Mouse (Mus musculus) kidney, embryonic 16.5 days (tissue): ENCODE measurements around the gene Bcas3. TPM values are rescaled to one million over a fixed set of nuclear protein-coding genes. Genes with fewer than 3 reads are reported as not detected.
A peak's percentile ranks its signal among the peaks of the same experiment; 100 is the strongest.

Experiments used
- ATAC-seq: fragments of 200-750 bp; cut with Nextera tagmentation; 2 replicates; pipeline ENCODE4 v1.8.0; 2017; ENCODE audit warnings: moderate TSS enrichment; ENCODE audit not compliant: low FRiP score, low TSS enrichment
- H3K27ac ChIP-seq: fragments of 300-500 bp; sonication (generic); 2 replicates; pipeline ENCODE4 v1.5.1; 2014; ENCODE audit warnings: low read length
- H3K27me3 ChIP-seq: fragments of 300-500 bp; sonication (generic); 2 replicates; pipeline ENCODE4 v1.6.1; 2014; ENCODE audit warnings: low read length, control low read depth, mixed read lengths; ENCODE audit not compliant: insufficient read depth
- H3K36me3 ChIP-seq: fragments of 300-500 bp; sonication (generic); 2 replicates; pipeline ENCODE4 v1.6.1; 2014; ENCODE audit warnings: low read length, control low read depth, mixed read lengths; ENCODE audit not compliant: insufficient read depth
- H3K4me1 ChIP-seq: fragments of 300-500 bp; sonication (generic); 2 replicates; pipeline ENCODE4 v1.6.1; 2014; ENCODE audit warnings: low read length, control low read depth, mixed read lengths; ENCODE audit not compliant: insufficient read depth
- H3K4me2 ChIP-seq: fragments of 300-500 bp; sonication (generic); replicated peaks from 2 replicates; pipeline ENCODE4 v1.6.1; 2014; ENCODE audit warnings: low read depth, low read length
- H3K4me3 ChIP-seq: fragments of 300-500 bp; sonication (generic); 2 replicates; pipeline ENCODE4 v1.5.1; 2014; ENCODE audit warnings: mild to moderate bottlenecking, low read length
- H3K9ac ChIP-seq: fragments of 300-500 bp; sonication (generic); replicated peaks from 2 replicates; pipeline ENCODE4 v1.6.1; 2014; ENCODE audit warnings: low read length
- H3K9me3 ChIP-seq: fragments of 300-500 bp; sonication (generic); 2 replicates; pipeline ENCODE4 v1.6.1; 2016; ENCODE audit warnings: low read length, control low read depth
- WGBS: fragments of 180-500 bp; shearing (Covaris S2); extraction: QIAGEN DNeasy Blood & Tissue Kit; methylation state at CpG from one replicate; pipeline ENCODE4 v1.1.7; 2014; 5-methylcytosine and 5-hydroxymethylcytosine counted together
- polyA plus RNA-seq: library from polyadenylated mRNA; unstranded; fragments of >200 nt; fragmentation: Nextera tagmentation; extraction: Ambion mirVana; gene quantifications from 2 replicates; pipeline ENCODE4 v1.2.1, GENCODE M21; 2015

The Bcas3 gene
- polyA plus RNA-seq, 1 experiment from 2014 or later: 34.7 TPM

- Histone ChIP-seq H3K27me3 (peaks cover 15% of the 10 kb centered on the region), H3K9me3 (no peaks in the 10 kb centered on the region), H3K4me2 (no peak overlapping the region), H3K27ac (no peak overlapping the region), H3K9ac (no peak overlapping the region), H3K4me1 (no peaks in the 10 kb centered on the region), H3K4me3 (no peak overlapping the region), H3K36me3 (no peaks in the 10 kb centered on the region)
- WGBS: 55% methylated on average over 4 of the region's 4 CpGs
- ATAC-seq: no peak
Observed at GRCm38 (mm10) chr11:85657471-85657870, 304.5 kb downstream of the Bcas3 start.

- H3K36me3 ChIP-seq: no peaks in the 10 kb centered on the region
- peaks cover 6% of the 10 kb centered on the region for H3K4me1 ChIP-seq
- no peak overlapping the region for H3K27ac ChIP-seq
- no peak overlapping the region for H3K4me3 ChIP-seq
- no peak for ATAC-seq
- no peak overlapping the region for H3K9ac ChIP-seq
- H3K4me2 ChIP-seq: no peak overlapping the region
- H3K27me3 ChIP-seq: peaks cover 7% of the 10 kb centered on the region; the same call in 1 of the 2 replicates
- WGBS: 87% methylated on average over 4 of the region's 4 CpGs
- no peaks in the 10 kb centered on the region for H3K9me3 ChIP-seq
Observed at GRCm38 (mm10) chr11:85660304-85660703, 307.3 kb downstream of the Bcas3 start.

GRCm38 (mm10) chr11:85667176-85667575 is 314.2 kb downstream of the Bcas3 start:
- H3K27me3 ChIP-seq: peaks cover 3% of the 10 kb centered on the region; the same call in 1 of the 2 replicates
- peak overlapping the region; percentile 62; the same call in 1 of the 2 replicates for H3K27ac ChIP-seq
- no peaks in the 10 kb centered on the region for H3K9me3 ChIP-seq
- no peak for ATAC-seq
- peaks cover 16% of the 10 kb centered on the region for H3K4me1 ChIP-seq
- 45% methylated on average over 7 of the region's 7 CpGs for WGBS
- no peak overlapping the region for H3K4me3 ChIP-seq
- no peaks in the 10 kb centered on the region for H3K36me3 ChIP-seq
- H3K9ac ChIP-seq: no peak overlapping the region
- H3K4me2 ChIP-seq: no peak overlapping the region; the same call in 1 of the 2 replicates

- no peak overlapping the region for H3K9ac ChIP-seq
Observed at GRCm38 (mm10) chr11:85667741-85668140, 314.8 kb downstream of the Bcas3 start.

GRCm38 (mm10) chr11:85672881-85673475 is 320.0 kb downstream of the Bcas3 start:
- peaks cover 3% of the 10 kb centered on the region; the same call in 1 of the 2 replicates for H3K27me3 ChIP-seq
- H3K36me3 ChIP-seq: no peaks in the 10 kb centered on the region
- no peak overlapping the region for H3K4me3 ChIP-seq
- H3K4me1 ChIP-seq: peaks cover 10% of the 10 kb centered on the region
- ATAC-seq: no peak
- no peak overlapping the region for H3K9ac ChIP-seq
- 86% methylated on average over 10 of the region's 10 CpGs for WGBS
- H3K4me2 ChIP-seq: no peak overlapping the region
- no peaks in the 10 kb centered on the region for H3K9me3 ChIP-seq
- H3K27ac ChIP-seq: no peak overlapping the region

More at GRCm38 (mm10) chr11:85667741-85668140, 314.8 kb downstream of the Bcas3 start:
- Histone ChIP-seq H3K4me2 (peak overlapping the region; percentile 24), H3K27me3 (peaks cover 3% of the 10 kb centered on the region; the same call in 1 of the 2 replicates), H3K4me1 (peaks cover 16% of the 10 kb centered on the region), H3K36me3 (no peaks in the 10 kb centered on the region), H3K27ac (peak overlapping the region; percentile 62; the same call in 1 of the 2 replicates), H3K4me3 (no peak overlapping the region), H3K9me3 (no peaks in the 10 kb centered on the region)
- 48% methylated on average over 9 of the region's 9 CpGs for WGBS
- no peak for ATAC-seq

- no peak overlapping the region for H3K4me2 ChIP-seq
- H3K4me1 ChIP-seq: peaks cover 17% of the 10 kb centered on the region
- 18% methylated on average over 4 of the region's 4 CpGs for WGBS
- peak overlapping the region; percentile 85 for H3K27ac ChIP-seq
- peak; percentile 67 for ATAC-seq
- H3K4me3 ChIP-seq: no peak overlapping the region
- H3K27me3 ChIP-seq: peaks cover 3% of the 10 kb centered on the region; the same call in 1 of the 2 replicates
- no peak overlapping the region for H3K9ac ChIP-seq
- no peaks in the 10 kb centered on the region for H3K36me3 ChIP-seq
- no peaks in the 10 kb centered on the region for H3K9me3 ChIP-seq
Observed at GRCm38 (mm10) chr11:85675244-85675643, 322.3 kb downstream of the Bcas3 start.

- Histone ChIP-seq H3K36me3 (no peaks in the 10 kb centered on the region), H3K4me1 (peaks cover 19% of the 10 kb centered on the region), H3K27ac (peak overlapping the region; percentile 37; the same call in 1 of the 2 replicates), H3K27me3 (no peaks in the 10 kb centered on the region), H3K4me3 (no peak overlapping the region), H3K4me2 (no peak overlapping the region), H3K9me3 (no peaks in the 10 kb centered on the region), H3K9ac (no peak overlapping the region)
- 0 out of 2 replicates have a peak, but pooled peaks have one; percentile 15 for ATAC-seq
- WGBS: 38% methylated on average over 10 of the region's 10 CpGs
Observed at GRCm38 (mm10) chr11:85676357-85677004, 323.5 kb downstream of the Bcas3 start.

GRCm38 (mm10) chr11:85678666-85679065 is 325.7 kb downstream of the Bcas3 start:
- no peak overlapping the region for H3K9ac ChIP-seq
- WGBS: 73% methylated on average over 5 of the region's 5 CpGs
- H3K36me3 ChIP-seq: no peaks in the 10 kb centered on the region
- H3K27me3 ChIP-seq: no peaks in the 10 kb centered on the region
- H3K4me3 ChIP-seq: no peak overlapping the region
- H3K4me2 ChIP-seq: no peak overlapping the region
- peaks cover 22% of the 10 kb centered on the region for H3K4me1 ChIP-seq
- peak overlapping the region; percentile 50 for H3K27ac ChIP-seq
- no peak for ATAC-seq
- no peaks in the 10 kb centered on the region for H3K9me3 ChIP-seq

- Histone ChIP-seq H3K4me2 (no peak overlapping the region), H3K9ac (no peak overlapping the region), H3K36me3 (no peaks in the 10 kb centered on the region), H3K4me3 (no peak overlapping the region), H3K27ac (no peak overlapping the region), H3K4me1 (peaks cover 20% of the 10 kb centered on the region), H3K27me3 (no peaks in the 10 kb centered on the region), H3K9me3 (no peaks in the 10 kb centered on the region)
- 81% methylated on average over 11 of the region's 11 CpGs for WGBS
- no peak for ATAC-seq
Observed at GRCm38 (mm10) chr11:85681580-85682419, 328.8 kb downstream of the Bcas3 start.
